Mouse (Mus musculus) lung, embryonic 14.5 days (tissue): ENCODE results near the gene 1700017N19Rik. TPM values are rescaled to one million over a fixed set of nuclear protein-coding genes. Genes with fewer than 3 reads are reported as not detected.

Experiments
- ATAC-seq: fragments of 200-750 bp; cut with Nextera tagmentation; 2 replicates; pipeline ENCODE4 v1.8.0; 2017; ENCODE audit warnings: mild to moderate bottlenecking, moderate TSS enrichment, moderate library complexity; ENCODE audit not compliant: insufficient read depth
- DNase-seq: peaks from one replicate; pipeline ENCODE4 v3.0.0-alpha.2; 2015
- H3K27ac ChIP-seq: fragments of 300-500 bp; sonication (generic); 2 replicates; pipeline ENCODE4 v1.5.1; 2014; ENCODE audit warnings: low read depth, mild to moderate bottlenecking, moderate library complexity
- H3K27me3 ChIP-seq: fragments of 300-500 bp; sonication (generic); 2 replicates; pipeline ENCODE4 v1.6.1; 2014; ENCODE audit warnings: low read length, control low read depth; ENCODE audit not compliant: insufficient read depth
- H3K36me3 ChIP-seq: fragments of 300-500 bp; sonication (generic); 2 replicates; pipeline ENCODE4 v1.6.1; 2014; ENCODE audit warnings: control low read depth; ENCODE audit not compliant: insufficient read depth
- H3K4me1 ChIP-seq: fragments of 300-500 bp; sonication (generic); 2 replicates; pipeline ENCODE4 v1.6.1; 2014; ENCODE audit warnings: antibody characterized with exemption, control low read depth; ENCODE audit not compliant: insufficient read depth
- H3K4me2 ChIP-seq: fragments of 300-500 bp; sonication (generic); 2 replicates; pipeline ENCODE4 v1.6.1; 2014; ENCODE audit warnings: mild to moderate bottlenecking
- H3K4me3 ChIP-seq: fragments of 300-500 bp; sonication (generic); 2 replicates; pipeline ENCODE4 v1.5.1; 2014; ENCODE audit warnings: low read depth, low read length
- H3K9ac ChIP-seq: fragments of 300-500 bp; sonication (generic); 2 replicates; pipeline ENCODE4 v1.6.1; 2014
- H3K9me3 ChIP-seq: fragments of 300-500 bp; sonication (generic); 2 replicates; pipeline ENCODE4 v1.6.1; 2016; ENCODE audit warnings: low read depth, low read length, control low read depth
- CTCF ChIP-seq: IDR thresholded peaks from 2 replicates; pipeline ENCODE4 v1.5.1; 2016; ENCODE audit warnings: antibody characterized with exemption, low read depth
- WGBS: fragments of 180-500 bp; shearing (Covaris S2); extraction: QIAGEN DNeasy Blood & Tissue Kit; methylation state at CpG from one replicate; pipeline ENCODE4 v1.1.7; 2014; 5-methylcytosine and 5-hydroxymethylcytosine counted together
- polyA plus RNA-seq: library from polyadenylated mRNA; unstranded; fragments of >200 nt; fragmentation: Nextera tagmentation; extraction: Ambion mirVana; gene quantifications from 2 replicates; pipeline ENCODE4 v1.2.1, GENCODE M21; 2014

Gene 1700017N19Rik
- polyA plus RNA-seq, 1 experiment from 2014 or later = not detected

- H3K27me3 ChIP-seq = no peaks in the 10 kb centered on the region
Measured at GRCm38 (mm10) chr10:100661970-100662590, 71.8 kb downstream of the 1700017N19Rik start.

More at GRCm38 (mm10) chr10:100661970-100662590, 71.8 kb downstream of the 1700017N19Rik start:
- H3K4me3 ChIP-seq = no peak overlapping the region
- no peak overlapping the region for H3K4me2 ChIP-seq
- ATAC-seq (no peak), DNase-seq (no peak)
- no peaks in the 10 kb centered on the region for H3K9me3 ChIP-seq
- 70% methylated on average over 2 of the region's 2 CpGs for WGBS
- H3K4me1 ChIP-seq = no peaks in the 10 kb centered on the region
- no peaks in the 10 kb centered on the region for H3K36me3 ChIP-seq
- H3K27ac ChIP-seq = no peak overlapping the region
- H3K9ac ChIP-seq = no peak overlapping the region
- no peak for TF ChIP-seq CTCF

Other genes with a start within 250 kb of the 1700017N19Rik start
- gene Gm4302, start 249.6 kb upstream of the 1700017N19Rik start, polyA plus RNA-seq = not detected in 2 replicates
- not detected in 2 replicates for gene Gm4303, start 244.5 kb upstream of the 1700017N19Rik start, polyA plus RNA-seq
- gene Gm4305, start 239.4 kb upstream of the 1700017N19Rik start, polyA plus RNA-seq = not detected in 2 replicates
- gene Gm4307, start 229.1 kb upstream of the 1700017N19Rik start, polyA plus RNA-seq = not detected in 2 replicates
- not detected in 2 replicates for gene Gm4312, start 207.9 kb upstream of the 1700017N19Rik start, polyA plus RNA-seq
- 35.2 and 35.5 TPM in 2 replicates for gene Tmtc3, start 103.1 kb upstream of the 1700017N19Rik start, polyA plus RNA-seq
- 6.2 and 6.7 TPM in 2 replicates for gene Cep290, start 102.9 kb upstream of the 1700017N19Rik start, polyA plus RNA-seq
- 8.0 and 9.1 TPM in 2 replicates for gene 4930430F08Rik, start 61 bp upstream of the 1700017N19Rik start, polyA plus RNA-seq